Mouse (Mus musculus) megakaryocyte, embryonic 14.5 days (primary cell): ENCODE measurements around the gene Prkaa2. TPM values are rescaled to one million over a fixed set of nuclear protein-coding genes. Genes with fewer than 3 reads are reported as not detected.
"Not testable (repeated sequence)": the region's sequence is repeated elsewhere in the genome, so short reads cannot be mapped to it uniquely, and the experiment has no call there.

Experiments used
- H3K27me3 ChIP-seq: replicated peaks from 2 replicates; pipeline ENCODE3; 2012; ENCODE audit warnings: inconsistent platforms
- H3K36me3 ChIP-seq: replicated peaks from 2 replicates; pipeline ENCODE3; 2012; ENCODE audit warnings: low read length, inconsistent platforms, mixed read lengths
- H3K4me1 ChIP-seq: 2 replicates; pipeline ENCODE4 v1.6.1; 2012; ENCODE audit warnings: inconsistent platforms
- H3K4me3 ChIP-seq: replicated peaks from 2 replicates; pipeline ENCODE3; 2012; ENCODE audit warnings: moderate library complexity, mild to moderate bottlenecking, inconsistent platforms
- H3K9me3 ChIP-seq: 2 replicates; pipeline ENCODE4 v1.6.1; 2012; ENCODE audit warnings: inconsistent platforms
- FLI1 ChIP-seq: IDR thresholded peaks from 2 replicates; pipeline ENCODE4 v1.6.1; 2012; ENCODE audit warnings: low read length, inconsistent platforms, mixed read lengths
- GATA1 ChIP-seq: IDR thresholded peaks from 3 replicates; pipeline ENCODE4 v1.6.1; 2012; ENCODE audit warnings: mixed read lengths, low read length, inconsistent platforms, borderline replicate concordance
- polyA plus RNA-seq: library from polyadenylated mRNA; stranded (reverse); fragments of >175 nt; gene quantifications from 2 replicates; pipeline ENCODE4 v1.2.3, GENCODE M21; 2012; ENCODE audit warnings: low replicate concordance; ENCODE audit not compliant: insufficient read depth

The Prkaa2 gene
- polyA plus RNA-seq, 1 experiment = 0.02 TPM

DNA sequence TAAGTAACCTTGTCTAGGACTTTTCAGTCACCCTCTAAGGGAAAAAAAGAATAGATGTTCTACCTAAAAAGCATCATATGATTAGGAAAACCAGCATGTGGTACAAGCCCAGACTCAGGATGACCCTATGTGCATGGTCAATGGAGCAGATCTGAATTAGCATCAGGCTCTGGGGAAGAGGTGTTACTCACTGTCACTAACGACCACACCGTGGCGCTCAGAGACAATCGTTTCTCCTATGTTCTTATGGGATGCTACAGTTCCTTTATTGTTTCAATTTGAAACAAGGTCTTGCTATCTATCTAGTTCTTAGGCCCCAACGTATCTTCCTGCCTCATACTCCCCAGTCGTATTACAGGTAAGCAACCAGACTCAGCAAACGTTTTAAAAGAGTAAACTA, 76.5 kb downstream of the Prkaa2 start:
- Histone ChIP-seq H3K9me3 (no peaks in the 10 kb centered on the region), H3K4me3 (no peak overlapping the region), H3K36me3 (no peaks in the 10 kb centered on the region), H3K27me3 (no peaks in the 10 kb centered on the region), H3K4me1 (no peaks in the 10 kb centered on the region)
- TF ChIP-seq FLI1 (no peak), GATA1 (no peak)

DNA sequence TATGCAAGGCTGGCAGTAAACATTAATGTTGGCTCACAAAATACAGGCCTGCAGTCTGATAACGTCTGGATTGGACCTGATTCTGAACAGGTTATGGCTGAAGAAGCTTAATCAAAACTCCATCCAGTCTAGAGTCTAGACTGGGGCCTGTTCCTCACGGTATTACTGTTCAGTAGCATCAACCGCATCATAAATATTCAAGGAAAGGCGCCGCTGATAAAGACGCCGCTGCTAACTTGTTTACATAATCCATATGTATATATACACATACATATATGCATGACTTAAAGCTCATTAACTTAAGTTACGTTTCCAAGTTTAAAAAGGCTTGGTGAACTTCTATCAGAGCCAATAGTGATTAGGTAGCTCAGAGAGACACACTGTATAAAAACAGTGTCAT, 78.6 kb downstream of the Prkaa2 start:
- no peak for TF ChIP-seq FLI1
- TF ChIP-seq GATA1 = no peak
- Histone ChIP-seq H3K4me1 (no peaks in the 10 kb centered on the region), H3K36me3 (no peaks in the 10 kb centered on the region), H3K9me3 (no peaks in the 10 kb centered on the region), H3K4me3 (no peak overlapping the region), H3K27me3 (no peaks in the 10 kb centered on the region)

DNA sequence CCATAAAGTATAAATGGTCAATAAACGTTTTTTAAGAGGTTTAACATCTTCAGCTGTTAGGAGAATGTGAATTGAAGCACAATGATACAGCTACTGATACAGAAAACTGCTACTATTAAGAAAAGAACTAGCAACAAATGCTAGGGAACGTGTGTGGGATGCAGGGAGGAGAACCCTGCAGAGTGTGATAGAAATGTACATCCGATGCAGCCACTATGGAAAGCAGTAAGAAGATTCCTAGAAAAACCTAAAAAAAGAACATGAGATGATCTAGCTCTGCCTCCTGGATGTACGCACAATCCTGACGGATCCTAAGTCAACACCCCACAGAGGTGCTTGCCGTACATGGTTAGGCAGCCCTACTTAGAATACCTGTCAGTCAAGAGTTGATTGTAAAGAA, 82.4 kb downstream of the Prkaa2 start:
- no peaks in the 10 kb centered on the region for H3K9me3 ChIP-seq
- no peaks in the 10 kb centered on the region for H3K36me3 ChIP-seq
- no peak for TF ChIP-seq FLI1
- no peaks in the 10 kb centered on the region for H3K27me3 ChIP-seq
- no peaks in the 10 kb centered on the region for H3K4me1 ChIP-seq
- H3K4me3 ChIP-seq = no peak overlapping the region

DNA sequence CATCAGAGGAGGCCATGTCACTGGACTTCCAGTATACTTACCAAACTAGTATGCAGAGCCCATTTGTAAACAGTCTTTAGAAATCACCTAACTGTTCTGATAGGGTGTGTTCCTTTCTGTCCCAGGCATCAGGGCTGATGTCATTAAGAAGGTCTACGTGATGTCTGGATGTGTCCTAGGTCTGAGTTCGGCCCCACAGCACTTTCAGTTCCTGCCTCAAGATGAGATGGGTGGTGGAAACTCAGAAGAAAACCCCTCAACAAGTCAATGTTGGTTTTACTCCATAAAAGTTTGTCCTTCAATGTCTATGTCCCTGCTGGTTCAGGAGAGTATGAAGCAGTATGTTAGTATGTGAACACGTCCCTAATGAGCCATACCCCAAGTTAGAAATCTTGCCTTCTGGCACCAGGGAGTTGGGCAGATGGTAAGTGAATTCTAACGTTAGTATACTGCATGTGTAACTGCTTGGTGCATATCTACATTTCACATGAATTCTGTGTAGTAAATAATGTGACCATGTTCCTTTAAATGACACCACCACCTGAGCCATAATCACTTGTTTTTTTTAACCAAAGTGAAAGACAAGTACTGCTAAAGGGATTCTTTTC, 93.6 kb downstream of the Prkaa2 start:
- TF ChIP-seq FLI1 (no peak), GATA1 (no peak)
- Histone ChIP-seq H3K27me3 (peaks cover 2% of the 10 kb centered on the region), H3K9me3 (no peaks in the 10 kb centered on the region), H3K4me1 (no peaks in the 10 kb centered on the region), H3K4me3 (no peak overlapping the region), H3K36me3 (no peaks in the 10 kb centered on the region)

DNA sequence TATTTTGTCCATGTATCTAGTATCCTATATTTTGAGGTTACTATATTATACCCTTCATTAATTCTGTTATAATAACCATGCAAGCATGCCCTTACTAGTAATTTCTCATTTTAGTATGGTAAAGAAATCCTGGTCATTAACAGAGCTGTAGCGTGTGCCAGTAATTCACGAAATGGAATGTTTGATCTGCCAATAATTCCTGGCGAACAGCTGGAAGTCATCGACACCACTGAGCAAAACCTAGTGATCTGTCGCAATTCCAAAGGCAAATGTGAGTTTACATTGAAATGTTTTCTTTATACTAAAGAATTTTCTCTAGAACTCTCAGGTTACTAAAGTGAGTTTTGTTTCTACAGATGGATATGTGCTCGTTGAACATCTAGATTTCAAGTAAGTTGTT, 94.2 kb downstream of the Prkaa2 start:
- Histone ChIP-seq H3K4me3 (no peak overlapping the region), H3K4me1 (no peaks in the 10 kb centered on the region), H3K36me3 (no peaks in the 10 kb centered on the region), H3K9me3 (no peaks in the 10 kb centered on the region), H3K27me3 (peaks cover 2% of the 10 kb centered on the region)
- no peak for TF ChIP-seq GATA1
- no peak for TF ChIP-seq FLI1

DNA sequence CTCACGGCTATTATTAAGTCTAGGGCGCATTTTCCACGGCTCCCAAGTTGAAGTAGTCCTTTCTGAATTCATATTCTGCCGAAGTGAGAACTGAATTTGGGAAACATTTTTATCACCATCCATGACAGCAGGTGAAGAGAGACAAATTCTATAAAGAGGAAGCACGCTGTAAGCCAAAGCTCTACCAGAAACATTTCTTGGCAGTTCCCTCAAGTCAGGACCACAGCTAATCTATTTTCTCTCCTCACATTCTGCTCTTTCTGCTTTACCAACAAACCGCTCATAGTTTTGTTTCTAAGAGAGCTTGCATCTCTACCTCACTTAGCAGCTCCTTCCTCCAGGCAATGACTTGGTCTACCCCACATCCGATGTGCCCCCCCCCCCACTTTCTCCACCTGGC, 96.0 kb downstream of the Prkaa2 start:
- TF ChIP-seq FLI1 = no peak
- TF ChIP-seq GATA1 = no peak
- Histone ChIP-seq H3K9me3 (peaks cover 2% of the 10 kb centered on the region; the same call in 1 of the 2 replicates), H3K36me3 (no peaks in the 10 kb centered on the region), H3K27me3 (peaks cover 2% of the 10 kb centered on the region), H3K4me3 (no peak overlapping the region), H3K4me1 (no peaks in the 10 kb centered on the region)

DNA sequence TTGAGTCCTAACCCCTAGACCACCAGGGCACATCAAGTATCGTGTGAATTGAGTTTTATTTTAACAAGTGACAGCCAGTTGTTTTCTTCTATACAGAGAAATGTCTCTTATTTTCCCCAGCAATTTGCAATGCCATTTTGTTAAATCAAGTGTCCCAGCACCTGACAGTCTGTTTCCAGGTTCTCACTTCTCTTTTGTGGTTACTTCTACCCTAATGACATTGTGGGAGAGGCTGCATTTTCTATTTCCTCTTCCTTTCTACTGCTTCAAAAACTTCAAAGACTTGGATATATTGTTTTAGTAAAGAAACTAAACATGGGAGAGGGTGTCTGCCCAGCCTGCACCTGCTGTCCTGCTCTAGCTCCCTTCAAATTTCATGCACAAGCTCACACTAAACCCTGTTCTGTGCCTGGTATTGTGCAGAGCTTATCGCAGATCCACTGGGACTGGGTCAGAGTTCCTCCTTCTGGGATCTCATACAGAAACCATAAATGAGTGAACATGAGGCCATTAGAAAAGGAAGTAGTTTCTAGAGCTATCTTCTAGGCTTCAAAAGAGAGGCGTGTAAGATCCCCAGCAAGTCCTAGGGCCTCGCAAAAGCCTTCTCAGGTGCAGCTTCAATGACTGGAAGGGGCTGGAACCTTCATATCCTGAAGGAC, 102.2 kb downstream of the Prkaa2 start:
- no peaks in the 10 kb centered on the region for H3K36me3 ChIP-seq
- H3K4me3 ChIP-seq = no peak overlapping the region
- peaks cover 6% of the 10 kb centered on the region; the same call in 1 of the 2 replicates for H3K9me3 ChIP-seq
- TF ChIP-seq GATA1 (no peak), FLI1 (no peak)
- H3K27me3 ChIP-seq = no peaks in the 10 kb centered on the region
- H3K4me1 ChIP-seq = no peaks in the 10 kb centered on the region

DNA sequence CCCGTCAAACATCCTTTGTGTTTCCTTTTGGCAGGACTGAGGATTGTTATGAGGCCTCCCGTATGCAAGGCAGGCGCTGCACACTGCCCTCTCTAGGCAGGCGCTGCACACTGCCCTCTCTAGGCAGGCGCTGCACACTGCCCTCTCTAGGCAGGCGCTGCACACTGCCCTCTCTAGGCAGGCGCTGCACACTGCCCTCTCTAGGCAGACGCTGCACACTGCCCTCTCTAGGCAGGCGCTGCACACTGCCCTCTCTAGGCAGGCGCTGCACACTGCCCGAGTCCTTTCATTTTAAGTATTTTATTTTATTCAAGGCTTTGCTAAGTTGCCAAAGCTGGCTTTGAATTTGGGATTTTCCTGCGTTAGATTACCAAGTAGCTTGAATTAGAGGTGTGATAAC, 105.0 kb downstream of the Prkaa2 start:
- not testable (repeated sequence) for H3K27me3 ChIP-seq, H3K9me3 ChIP-seq, H3K4me3 ChIP-seq, H3K36me3 ChIP-seq, H3K4me1 ChIP-seq

DNA sequence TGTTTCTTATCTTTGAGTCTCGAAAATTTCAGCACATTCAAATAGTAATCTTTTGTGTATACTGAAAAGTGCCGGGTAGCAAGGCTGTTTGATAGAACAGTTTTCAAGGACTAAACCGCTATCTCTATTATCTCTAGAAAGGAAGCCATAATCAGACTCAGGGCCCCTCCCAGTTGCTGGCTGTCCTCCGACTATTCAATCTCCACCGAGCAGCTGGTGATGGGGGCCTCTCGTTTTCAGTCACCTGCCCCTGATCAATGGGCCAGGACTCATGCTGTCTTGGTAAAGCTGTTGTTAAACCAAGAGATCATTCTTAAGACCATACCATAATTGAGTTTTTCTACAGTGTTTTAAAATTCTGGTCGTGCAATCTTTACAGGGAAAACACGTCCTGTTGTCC, 105.6 kb downstream of the Prkaa2 start:
- H3K36me3 ChIP-seq = no peaks in the 10 kb centered on the region
- H3K9me3 ChIP-seq = peaks cover 6% of the 10 kb centered on the region; the same call in 1 of the 2 replicates

DNA sequence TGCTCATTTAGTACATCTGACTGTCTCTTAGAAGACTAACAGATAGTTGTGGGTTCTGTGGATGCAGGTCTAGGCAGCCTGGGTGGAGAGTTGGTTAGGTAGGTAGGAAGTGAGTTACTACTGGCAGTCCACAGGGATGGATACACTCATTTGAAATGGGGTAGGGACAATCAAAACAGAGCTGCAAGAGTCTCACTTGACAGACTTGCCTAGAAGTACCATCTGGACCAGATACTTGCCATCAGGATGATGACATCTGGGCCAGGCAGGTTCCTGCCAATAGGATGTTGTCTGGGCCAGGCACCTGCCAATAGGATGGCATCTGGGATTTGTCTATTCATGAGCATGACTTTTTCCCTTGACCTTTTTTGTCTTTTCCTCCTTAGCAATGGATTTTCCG, 108.0 kb downstream of the Prkaa2 start:
- no peaks in the 10 kb centered on the region for H3K4me1 ChIP-seq
- TF ChIP-seq FLI1 (no peak), GATA1 (no peak)
- no peak overlapping the region for H3K4me3 ChIP-seq
- H3K9me3 ChIP-seq = no peaks in the 10 kb centered on the region
- H3K27me3 ChIP-seq = no peaks in the 10 kb centered on the region
- H3K36me3 ChIP-seq = no peaks in the 10 kb centered on the region

More for the DNA sequence above, 105.6 kb downstream of the Prkaa2 start:
- TF ChIP-seq GATA1 = no peak
- H3K4me1 ChIP-seq = no peaks in the 10 kb centered on the region
- H3K27me3 ChIP-seq = no peaks in the 10 kb centered on the region
- no peak overlapping the region for H3K4me3 ChIP-seq

DNA sequence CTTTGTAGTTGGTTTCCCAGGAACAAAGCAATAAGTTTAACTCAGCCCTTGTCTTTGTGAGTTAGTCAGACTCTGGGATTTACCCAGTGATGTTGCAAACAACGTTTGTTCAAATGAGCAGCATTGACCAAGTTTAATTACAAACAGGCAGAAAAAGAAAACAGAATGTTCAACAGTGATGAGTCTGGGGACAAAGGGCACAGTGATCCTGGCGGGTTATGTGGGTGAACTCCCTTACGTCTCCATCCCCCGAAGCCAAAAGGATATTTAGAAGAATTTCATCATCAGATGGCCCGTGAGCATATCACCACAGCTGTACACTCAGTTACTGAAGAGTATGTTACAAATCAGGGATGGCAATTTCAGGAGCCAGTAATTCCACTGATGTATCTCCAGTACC, 110.0 kb downstream of the Prkaa2 start:
- TF ChIP-seq FLI1 (no peak), GATA1 (no peak)
- Histone ChIP-seq H3K4me3 (no peak overlapping the region), H3K9me3 (0 out of 2 replicates have a peak, but pooled peaks cover 4% of the 10 kb centered on the region), H3K36me3 (no peaks in the 10 kb centered on the region), H3K4me1 (no peaks in the 10 kb centered on the region), H3K27me3 (no peaks in the 10 kb centered on the region)
